Mouse (Mus musculus) adipocyte (in vitro differentiated cells): ENCODE data around the gene Ap5s1.

Experiments
- DNase-seq: peaks from one replicate; pipeline ENCODE4 v3.0.0-alpha.2; 2016; ENCODE audit warnings: low spot score

Ap5s1 gene

GRCm38 (mm10) chr2:131187602-131187922 is 19.3 kb upstream of the Ap5s1 start:
- no peak for DNase-seq

GRCm38 (mm10) chr2:131188311-131188710 is 18.6 kb upstream of the Ap5s1 start:
- no peak for DNase-seq

- no peak for DNase-seq
Measured at GRCm38 (mm10) chr2:131189521-131190309, 17.2 kb upstream of the Ap5s1 start.

GRCm38 (mm10) chr2:131190344-131191004 is 16.4 kb upstream of the Ap5s1 start:
- no peak for DNase-seq

GRCm38 (mm10) chr2:131191005-131191390 is 15.9 kb upstream of the Ap5s1 start:
- no peak for DNase-seq

GRCm38 (mm10) chr2:131196606-131197316 is 10.1 kb upstream of the Ap5s1 start:
- DNase-seq, result no peak

GRCm38 (mm10) chr2:131200710-131201109 is 6.2 kb upstream of the Ap5s1 start:
- DNase-seq, result no peak

GRCm38 (mm10) chr2:131201262-131201661 is 5.6 kb upstream of the Ap5s1 start:
- peak; percentile 88 for DNase-seq

GRCm38 (mm10) chr2:131203816-131204409 is 3.0 kb upstream of the Ap5s1 start:
- no peak for DNase-seq

- DNase-seq, result peak; percentile 99
Measured at GRCm38 (mm10) chr2:131204410-131204981, 2.4 kb upstream of the Ap5s1 start.

- DNase-seq, result no peak
Measured at GRCm38 (mm10) chr2:131205521-131206182, 1.2 kb upstream of the Ap5s1 start.

GRCm38 (mm10) chr2:131208356-131208755 is 1.5 kb downstream of the Ap5s1 start:
- DNase-seq, result no peak

GRCm38 (mm10) chr2:131209125-131209795 is 2.4 kb downstream of the Ap5s1 start:
- DNase-seq, result peak; percentile 66

- peak; percentile 99 for DNase-seq
Measured at GRCm38 (mm10) chr2:131209969-131210792, 3.3 kb downstream of the Ap5s1 start.

GRCm38 (mm10) chr2:131211026-131211615 is 4.2 kb downstream of the Ap5s1 start:
- no peak for DNase-seq

- DNase-seq, result no peak
Measured at GRCm38 (mm10) chr2:131213773-131214172, 6.9 kb downstream of the Ap5s1 start.

GRCm38 (mm10) chr2:131215941-131216858 is 9.3 kb downstream of the Ap5s1 start:
- no peak for DNase-seq

- DNase-seq, result no peak
Measured at GRCm38 (mm10) chr2:131220030-131220429, 13.2 kb downstream of the Ap5s1 start.
